Mouse (Mus musculus): ENCODE measurements around the gene Trmt10a. TPM values are rescaled to one million over a fixed set of nuclear protein-coding genes. Genes with fewer than 3 reads are reported as not detected.

The Trmt10a gene
- polyA plus RNA-seq, 1 experiment = 2.1 TPM

- TF ChIP-seq POLR2A (IDR thresholded peaks at IDR 0.05; ENCODE audit: control insufficient read depth, extremely low read depth, insufficient read depth, low read length, poor library complexity) (no peak), CTCF (IDR thresholded peaks at IDR 0.05; ENCODE audit: borderline replicate concordance, control insufficient read depth, extremely low read depth, insufficient read depth, low read length, poor library complexity) (no peak)
- Histone ChIP-seq H3K27me3 (ENCODE audit: control insufficient read depth, insufficient read depth, low read length) (no peaks in the 10 kb centered on the region), H3K27ac (ENCODE audit: control insufficient read depth, insufficient read depth, low read length) (no peak overlapping the region), H3K4me3 (ENCODE audit: control insufficient read depth, insufficient read depth, low read length) (no peak overlapping the region), H3K4me1 (replicated peaks; ENCODE audit: control insufficient read depth, insufficient read depth, low read length) (no peaks in the 10 kb centered on the region), H3K36me3 (ENCODE audit: control insufficient read depth, insufficient read depth, low read length) (no peaks in the 10 kb centered on the region)
- WGBS = 95% methylated on average over 26 of the region's 26 CpGs
- no peak for DNase-seq
Observed at GRCm38 (mm10) chr3:138185995-138186930, 43.0 kb downstream of the Trmt10a start.

- Histone ChIP-seq H3K4me3 (ENCODE audit: control insufficient read depth, insufficient read depth, low read length) (no peak overlapping the region), H3K36me3 (ENCODE audit: control insufficient read depth, insufficient read depth, low read length) (no peaks in the 10 kb centered on the region), H3K27me3 (ENCODE audit: control insufficient read depth, insufficient read depth, low read length) (no peaks in the 10 kb centered on the region), H3K4me1 (replicated peaks; ENCODE audit: control insufficient read depth, insufficient read depth, low read length) (no peaks in the 10 kb centered on the region), H3K27ac (ENCODE audit: control insufficient read depth, insufficient read depth, low read length) (no peak overlapping the region)
- WGBS = 85% methylated on average over 7 of the region's 7 CpGs
- DNase-seq = no peak
- no peak for TF ChIP-seq POLR2A (IDR thresholded peaks at IDR 0.05; ENCODE audit: control insufficient read depth, extremely low read depth, insufficient read depth, low read length, poor library complexity)
- TF ChIP-seq CTCF (IDR thresholded peaks at IDR 0.05; ENCODE audit: borderline replicate concordance, control insufficient read depth, extremely low read depth, insufficient read depth, low read length, poor library complexity) = no peak
Observed at GRCm38 (mm10) chr3:138192260-138192659, 49.0 kb downstream of the Trmt10a start.

- no peaks in the 10 kb centered on the region for H3K27me3 ChIP-seq (ENCODE audit: control insufficient read depth, insufficient read depth, low read length)
- H3K4me1 ChIP-seq (replicated peaks; ENCODE audit: control insufficient read depth, insufficient read depth, low read length) = peaks cover 2% of the 10 kb centered on the region; the same call in 1 of the 2 replicates
- TF ChIP-seq POLR2A (IDR thresholded peaks at IDR 0.05; ENCODE audit: control insufficient read depth, extremely low read depth, insufficient read depth, low read length, poor library complexity) = no peak
- TF ChIP-seq CTCF (IDR thresholded peaks at IDR 0.05; ENCODE audit: borderline replicate concordance, control insufficient read depth, extremely low read depth, insufficient read depth, low read length, poor library complexity) = no peak
- no peak within 1 kb of the TSS for H3K27ac ChIP-seq (ENCODE audit: control insufficient read depth, insufficient read depth, low read length)
- H3K4me3 ChIP-seq (ENCODE audit: control insufficient read depth, insufficient read depth, low read length) = no peak within 1 kb of the TSS
- H3K36me3 ChIP-seq (ENCODE audit: control insufficient read depth, insufficient read depth, low read length) = no peaks in the 10 kb centered on the region
- WGBS = 93% methylated on average over 15 of the region's 15 CpGs
- no peak for DNase-seq
Observed at GRCm38 (mm10) chr3:138193683-138194302, 50.5 kb downstream of the Trmt10a start, which contains the start of gene 4930579F01Rik. Gene 4930579F01Rik, minus strand, starts transcription at chr3:138193825.

- Histone ChIP-seq H3K36me3 (ENCODE audit: control insufficient read depth, insufficient read depth, low read length) (no peaks in the 10 kb centered on the region), H3K27ac (ENCODE audit: control insufficient read depth, insufficient read depth, low read length) (no peak overlapping the region), H3K4me3 (ENCODE audit: control insufficient read depth, insufficient read depth, low read length) (no peak overlapping the region), H3K27me3 (ENCODE audit: control insufficient read depth, insufficient read depth, low read length) (no peaks in the 10 kb centered on the region), H3K4me1 (replicated peaks; ENCODE audit: control insufficient read depth, insufficient read depth, low read length) (peaks cover 2% of the 10 kb centered on the region; the same call in 1 of the 2 replicates)
- TF ChIP-seq CTCF (IDR thresholded peaks at IDR 0.05; ENCODE audit: borderline replicate concordance, control insufficient read depth, extremely low read depth, insufficient read depth, low read length, poor library complexity) (no peak), POLR2A (IDR thresholded peaks at IDR 0.05; ENCODE audit: control insufficient read depth, extremely low read depth, insufficient read depth, low read length, poor library complexity) (no peak)
- 87% methylated on average over 14 of the region's 14 CpGs for WGBS
- no peak for DNase-seq
Observed at GRCm38 (mm10) chr3:138197093-138197492, 53.8 kb downstream of the Trmt10a start.

- peaks cover 2% of the 10 kb centered on the region; the same call in 1 of the 2 replicates for H3K4me1 ChIP-seq (replicated peaks; ENCODE audit: control insufficient read depth, insufficient read depth, low read length)
- TF ChIP-seq POLR2A (IDR thresholded peaks at IDR 0.05; ENCODE audit: control insufficient read depth, extremely low read depth, insufficient read depth, low read length, poor library complexity) (no peak), CTCF (IDR thresholded peaks at IDR 0.05; ENCODE audit: borderline replicate concordance, control insufficient read depth, extremely low read depth, insufficient read depth, low read length, poor library complexity) (no peak)
- no peak overlapping the region for H3K4me3 ChIP-seq (ENCODE audit: control insufficient read depth, insufficient read depth, low read length)
- H3K36me3 ChIP-seq (ENCODE audit: control insufficient read depth, insufficient read depth, low read length) = no peaks in the 10 kb centered on the region
- H3K27me3 ChIP-seq (ENCODE audit: control insufficient read depth, insufficient read depth, low read length) = no peaks in the 10 kb centered on the region
- 85% methylated on average over 9 of the region's 9 CpGs for WGBS
- H3K27ac ChIP-seq (ENCODE audit: control insufficient read depth, insufficient read depth, low read length) = no peak overlapping the region
- DNase-seq = no peak
Observed at GRCm38 (mm10) chr3:138197556-138197955, 54.3 kb downstream of the Trmt10a start.

GRCm38 (mm10) chr3:138197973-138198721, 54.9 kb downstream of the Trmt10a start:
- Histone ChIP-seq H3K36me3 (ENCODE audit: control insufficient read depth, insufficient read depth, low read length) (no peaks in the 10 kb centered on the region), H3K27ac (ENCODE audit: control insufficient read depth, insufficient read depth, low read length) (no peak overlapping the region), H3K27me3 (ENCODE audit: control insufficient read depth, insufficient read depth, low read length) (no peaks in the 10 kb centered on the region), H3K4me1 (replicated peaks; ENCODE audit: control insufficient read depth, insufficient read depth, low read length) (peaks cover 2% of the 10 kb centered on the region; the same call in 1 of the 2 replicates), H3K4me3 (ENCODE audit: control insufficient read depth, insufficient read depth, low read length) (no peak overlapping the region)
- TF ChIP-seq POLR2A (IDR thresholded peaks at IDR 0.05; ENCODE audit: control insufficient read depth, extremely low read depth, insufficient read depth, low read length, poor library complexity) (no peak), CTCF (IDR thresholded peaks at IDR 0.05; ENCODE audit: borderline replicate concordance, control insufficient read depth, extremely low read depth, insufficient read depth, low read length, poor library complexity) (no peak)
- peak; percentile 79 for DNase-seq
- WGBS = 27% methylated on average over 20 of the region's 20 CpGs

All from thymus, adult 2 months (tissue).